Mouse (Mus musculus) stomach, postnatal 0 days (tissue): ENCODE results near the gene Tdp1.

ENCODE experiments used
- CTCF ChIP-seq: IDR thresholded peaks from 2 replicates; pipeline ENCODE4 v1.5.1; 2016; ENCODE audit warnings: antibody characterized with exemption, low read depth, mild to moderate bottlenecking, moderate library complexity
- EP300 ChIP-seq: optimal IDR thresholded peaks from 2 replicates; pipeline ENCODE3; 2016; ENCODE audit warnings: antibody characterized with exemption

- peak; percentile 69 for TF ChIP-seq CTCF
- no peak for TF ChIP-seq EP300
These were observed 36.7 kb downstream of the Tdp1 start for GRCm38 (mm10) chr12:99921045-99921444.
